Mouse (Mus musculus): ENCODE results near the gene Ndufc2. TPM values are rescaled to one million over a fixed set of nuclear protein-coding genes. Genes with fewer than 3 reads are reported as not detected.
A peak's percentile ranks its signal among the peaks of the same experiment; 100 is the strongest.
"Not testable (repeated sequence)": the region's sequence is repeated elsewhere in the genome, so short reads cannot be mapped to it uniquely, and the experiment has no call there.

Gene Ndufc2
- polyA plus RNA-seq, 1 experiment from 2014 or later: 330 TPM

DNA sequence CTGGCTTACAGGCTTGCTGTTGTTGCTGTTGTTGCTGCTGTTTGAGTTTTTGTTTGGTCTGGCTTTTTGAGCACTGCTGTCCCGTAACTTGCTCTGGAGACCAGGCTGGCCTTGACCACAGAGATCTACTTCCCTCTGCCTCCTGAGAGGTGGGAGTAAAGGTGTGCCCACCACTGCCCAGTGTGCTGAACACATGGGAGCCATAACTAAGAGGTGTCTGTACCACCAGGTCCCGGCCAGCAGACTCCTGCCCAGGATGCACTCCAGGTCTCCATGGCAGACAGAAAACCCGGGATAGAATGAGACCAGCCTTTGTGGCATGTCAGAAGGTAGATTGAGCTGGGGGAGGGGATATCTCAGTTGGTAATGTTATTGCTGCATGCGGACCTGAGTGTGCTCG, 19.4 kb downstream of the Ndufc2 start:
- no peak for DNase-seq (ENCODE audit: low spot score)
- Histone ChIP-seq H3K27me3 (ENCODE audit: low read depth, poor library complexity, severe bottlenecking) (no peaks in the 10 kb centered on the region), H3K4me1 (peaks cover 8% of the 10 kb centered on the region; the same call in 1 of the 2 replicates), H3K9me3 (replicated peaks) (no peaks in the 10 kb centered on the region), H3K4me3 (no peak overlapping the region), H3K27ac (replicated peaks) (no peak overlapping the region), H3K36me3 (no peaks in the 10 kb centered on the region)
- WGBS: 92% methylated on average over 5 of the region's 5 CpGs

DNA sequence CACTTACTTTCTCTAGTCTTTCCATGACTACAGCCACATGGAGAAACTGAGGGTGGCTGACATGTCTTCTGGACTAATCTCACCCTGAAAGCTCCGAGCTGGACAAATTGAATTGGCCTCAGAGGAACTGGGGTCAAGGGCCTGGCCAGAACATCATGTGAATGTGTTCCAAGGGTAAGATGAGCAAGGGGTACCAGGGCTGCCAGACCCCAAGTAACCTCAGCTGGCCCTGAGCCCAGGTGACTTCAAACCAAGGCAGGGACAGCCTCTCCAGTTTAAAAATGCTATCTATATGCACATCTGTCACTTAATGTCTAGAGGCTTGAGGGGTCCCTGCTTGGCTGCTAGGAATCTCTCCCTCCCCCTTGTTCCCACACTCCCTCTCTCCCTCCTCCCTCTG, 20.6 kb downstream of the Ndufc2 start:
- Histone ChIP-seq H3K4me1 (peaks cover 10% of the 10 kb centered on the region; the same call in 1 of the 2 replicates), H3K4me3 (no peak overlapping the region)
- 66% methylated on average over 1 of the region's 1 CpGs for WGBS

DNA sequence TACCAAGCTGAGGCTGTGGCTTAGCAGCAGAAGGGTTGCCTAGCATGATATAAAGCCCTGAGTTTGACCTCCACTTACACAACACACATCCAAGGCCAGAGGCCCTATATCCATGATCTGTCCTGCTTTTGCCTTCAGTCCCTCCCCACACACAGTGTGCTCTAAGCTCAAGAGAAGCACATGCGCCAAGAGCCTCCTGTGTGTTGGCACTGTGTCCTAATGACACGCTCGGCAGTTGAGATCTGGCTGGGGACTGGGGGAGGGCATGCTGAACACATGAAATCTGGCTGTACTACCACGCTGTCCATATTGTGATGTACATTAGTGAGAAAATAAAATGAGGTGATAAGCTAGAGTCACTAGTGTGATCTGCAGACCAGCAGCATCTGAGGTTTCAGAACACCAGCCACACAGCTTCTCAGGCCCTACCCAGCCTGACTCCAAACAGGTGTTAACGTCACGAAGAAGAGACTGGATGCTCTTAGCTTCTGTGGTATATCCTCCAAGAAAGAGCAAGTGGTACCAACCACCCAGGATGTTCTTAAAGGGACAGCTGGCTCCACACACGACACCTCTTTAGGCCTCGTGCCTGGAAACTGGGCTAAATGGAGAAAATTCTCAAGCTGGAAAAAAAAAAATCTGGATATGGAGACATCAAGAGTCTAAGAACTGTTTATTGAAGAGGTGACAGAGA, 21.3 kb downstream of the Ndufc2 start:
- Histone ChIP-seq H3K27me3 (ENCODE audit: low read depth, poor library complexity, severe bottlenecking) (no peaks in the 10 kb centered on the region), H3K36me3 (no peaks in the 10 kb centered on the region), H3K27ac (replicated peaks) (no peak overlapping the region), H3K4me3 (no peak overlapping the region), H3K9me3 (replicated peaks) (no peaks in the 10 kb centered on the region), H3K4me1 (peaks cover 10% of the 10 kb centered on the region; the same call in 1 of the 2 replicates)
- WGBS: 91% methylated on average over 8 of the region's 8 CpGs
- no peak for DNase-seq (ENCODE audit: low spot score)

More for the DNA sequence above, 20.6 kb downstream of the Ndufc2 start:
- Histone ChIP-seq H3K9me3 (replicated peaks) (no peaks in the 10 kb centered on the region), H3K27me3 (ENCODE audit: low read depth, poor library complexity, severe bottlenecking) (no peaks in the 10 kb centered on the region), H3K36me3 (no peaks in the 10 kb centered on the region), H3K27ac (replicated peaks) (no peak overlapping the region)
- no peak for DNase-seq (ENCODE audit: low spot score)

DNA sequence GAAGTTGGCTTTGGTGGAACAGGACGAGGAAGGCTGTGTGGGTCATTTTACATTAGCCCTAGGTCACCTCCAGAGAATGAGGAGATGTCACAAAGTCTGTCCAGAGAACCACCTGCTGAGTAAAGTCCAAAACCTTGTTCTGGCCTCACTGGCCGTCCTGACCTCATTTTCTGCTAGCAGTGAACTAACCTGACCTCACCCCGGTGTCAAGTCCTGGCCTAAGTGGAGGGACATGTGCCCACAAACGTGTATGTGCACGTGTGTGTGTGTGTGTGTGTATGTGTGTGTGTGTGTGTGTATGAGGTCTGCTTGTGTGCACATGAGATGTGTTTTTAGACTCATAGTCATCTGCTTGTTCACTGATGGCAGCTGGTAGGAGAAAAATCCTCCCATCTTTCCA, 24.0 kb downstream of the Ndufc2 start:
- no peaks in the 10 kb centered on the region for H3K9me3 ChIP-seq (replicated peaks)
- 68% methylated on average over 5 of the region's 5 CpGs for WGBS
- H3K4me3 ChIP-seq: no peak overlapping the region
- no peak overlapping the region for H3K27ac ChIP-seq (replicated peaks)
- no peaks in the 10 kb centered on the region for H3K27me3 ChIP-seq (ENCODE audit: low read depth, poor library complexity, severe bottlenecking)
- peaks cover 8% of the 10 kb centered on the region; the same call in 1 of the 2 replicates for H3K4me1 ChIP-seq
- H3K36me3 ChIP-seq: no peaks in the 10 kb centered on the region
- DNase-seq (ENCODE audit: low spot score): no peak

DNA sequence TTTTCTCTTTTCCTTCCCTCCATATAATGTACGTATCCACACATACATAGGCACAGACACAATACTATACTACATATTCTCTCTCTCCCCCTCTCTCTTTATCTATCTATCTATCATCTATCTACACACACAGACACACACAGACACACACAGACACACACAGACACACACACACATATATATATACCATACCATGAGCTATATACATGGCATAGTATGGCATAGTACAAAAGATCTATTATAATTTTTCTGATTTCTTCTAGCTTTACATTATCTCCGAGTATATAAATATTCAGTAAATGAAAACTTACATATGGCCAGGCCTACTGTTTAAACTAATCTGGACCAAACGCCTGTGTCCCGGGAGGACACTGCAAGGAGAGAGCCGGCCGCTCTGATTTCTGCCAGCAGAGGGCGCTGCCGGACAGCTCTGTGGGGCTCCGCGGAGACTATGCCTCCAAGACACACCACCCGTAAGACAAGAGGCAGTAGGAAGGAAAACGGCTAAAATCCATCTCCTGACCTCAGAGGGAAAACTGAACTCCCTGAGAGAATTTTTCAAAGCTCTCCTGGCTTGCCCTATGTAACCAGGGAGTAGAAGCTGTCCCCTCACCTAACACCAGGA, 24.9 kb downstream of the Ndufc2 start:
- Histone ChIP-seq H3K36me3 (no peaks in the 10 kb centered on the region), H3K27me3 (ENCODE audit: low read depth, poor library complexity, severe bottlenecking) (no peaks in the 10 kb centered on the region), H3K9me3 (replicated peaks) (no peaks in the 10 kb centered on the region), H3K27ac (replicated peaks) (0 out of 2 replicates have a peak overlapping the region, but pooled peaks have one; percentile 34), H3K4me1 (peaks cover 11% of the 10 kb centered on the region), H3K4me3 (no peak overlapping the region)
- peak; percentile 89 for DNase-seq (ENCODE audit: low spot score)
- WGBS: 9% methylated on average over 12 of the region's 12 CpGs

DNA sequence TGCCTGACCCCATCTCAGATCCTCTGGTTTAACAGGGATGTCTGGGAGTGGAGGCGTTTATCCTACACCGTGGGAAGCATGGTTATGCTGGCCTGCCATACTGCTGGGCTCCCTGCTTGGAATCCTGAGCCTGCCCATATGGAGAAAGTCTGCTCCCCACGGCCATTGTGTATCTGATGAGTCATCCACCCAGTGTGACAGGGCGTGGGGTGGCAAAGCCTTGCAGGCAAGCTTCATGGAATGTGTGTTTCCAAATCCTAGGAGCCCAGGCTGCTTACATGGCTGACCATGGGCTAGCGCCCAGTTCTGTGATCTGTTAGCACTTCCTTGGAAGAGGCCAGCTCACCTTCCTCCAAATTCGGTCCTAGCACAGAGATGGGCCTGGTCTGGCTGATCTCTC, 26.8 kb downstream of the Ndufc2 start:
- no peak overlapping the region for H3K4me3 ChIP-seq
- H3K27ac ChIP-seq (replicated peaks): no peak overlapping the region
- no peaks in the 10 kb centered on the region for H3K9me3 ChIP-seq (replicated peaks)
- H3K4me1 ChIP-seq: peaks cover 19% of the 10 kb centered on the region
- no peak for DNase-seq (ENCODE audit: low spot score)
- WGBS: 77% methylated on average over 6 of the region's 6 CpGs
- no peaks in the 10 kb centered on the region for H3K27me3 ChIP-seq (ENCODE audit: low read depth, poor library complexity, severe bottlenecking)
- H3K36me3 ChIP-seq: no peaks in the 10 kb centered on the region

DNA sequence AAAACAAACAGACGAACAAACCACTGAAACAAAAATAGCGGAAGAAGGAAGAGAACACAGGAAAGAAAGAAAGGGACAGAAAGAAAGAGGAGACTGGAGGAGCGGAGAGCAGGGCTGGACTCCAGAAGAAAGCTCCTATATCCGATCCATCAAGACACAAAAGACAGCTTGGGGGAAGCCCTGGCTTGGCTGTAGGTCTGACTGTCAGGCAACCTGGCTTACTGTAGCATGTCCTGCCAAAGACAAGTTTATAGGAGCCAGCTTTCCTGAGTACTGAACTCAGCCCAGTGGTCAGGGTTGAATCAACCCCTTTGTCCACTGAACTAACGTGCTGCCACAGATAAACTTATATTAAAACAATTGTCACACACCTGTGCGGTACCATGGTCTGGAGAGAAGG, 27.5 kb downstream of the Ndufc2 start:
- 84% methylated on average over 6 of the region's 6 CpGs for WGBS
- Histone ChIP-seq H3K4me3 (no peak overlapping the region), H3K36me3 (no peaks in the 10 kb centered on the region), H3K9me3 (replicated peaks) (no peaks in the 10 kb centered on the region), H3K27ac (replicated peaks) (no peak overlapping the region), H3K27me3 (ENCODE audit: low read depth, poor library complexity, severe bottlenecking) (no peaks in the 10 kb centered on the region), H3K4me1 (peaks cover 22% of the 10 kb centered on the region)
- no peak for DNase-seq (ENCODE audit: low spot score)

DNA sequence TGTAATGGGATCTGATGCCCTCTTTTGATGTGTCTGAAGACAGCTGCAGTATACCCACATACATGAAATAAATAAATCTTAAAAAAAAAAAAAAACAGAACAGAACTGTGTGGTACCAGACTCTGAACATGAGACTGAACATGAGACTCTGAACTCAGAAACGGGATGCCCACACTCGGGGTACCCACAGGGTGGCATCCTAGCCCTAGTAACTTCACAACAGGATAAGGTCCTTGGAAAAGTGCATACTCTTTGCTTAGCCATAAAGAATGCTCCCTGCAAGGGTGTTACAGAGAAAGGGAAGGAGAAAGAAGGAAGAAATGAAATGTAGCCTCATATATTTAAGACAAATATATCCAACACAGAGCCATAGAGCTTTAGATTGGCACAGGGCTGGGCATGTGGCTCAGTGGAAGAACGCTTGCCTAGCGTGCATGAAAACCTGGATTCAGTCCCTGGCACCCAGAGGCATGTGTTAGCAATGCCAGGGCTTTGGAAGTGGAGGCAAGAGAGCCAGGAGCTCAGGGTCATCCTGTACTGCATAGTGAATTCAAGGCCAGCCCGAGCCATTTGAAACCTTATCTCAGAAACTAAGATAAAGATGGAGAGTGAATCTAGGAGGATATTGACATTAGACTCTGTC, 28.1 kb downstream of the Ndufc2 start:
- Histone ChIP-seq H3K36me3 (no peaks in the 10 kb centered on the region), H3K9me3 (replicated peaks) (no peaks in the 10 kb centered on the region), H3K4me1 (peaks cover 22% of the 10 kb centered on the region), H3K27me3 (ENCODE audit: low read depth, poor library complexity, severe bottlenecking) (no peaks in the 10 kb centered on the region), H3K4me3 (no peak overlapping the region), H3K27ac (replicated peaks) (no peak overlapping the region)
- WGBS: 87% methylated on average over 5 of the region's 5 CpGs
- DNase-seq (ENCODE audit: low spot score): no peak

DNA sequence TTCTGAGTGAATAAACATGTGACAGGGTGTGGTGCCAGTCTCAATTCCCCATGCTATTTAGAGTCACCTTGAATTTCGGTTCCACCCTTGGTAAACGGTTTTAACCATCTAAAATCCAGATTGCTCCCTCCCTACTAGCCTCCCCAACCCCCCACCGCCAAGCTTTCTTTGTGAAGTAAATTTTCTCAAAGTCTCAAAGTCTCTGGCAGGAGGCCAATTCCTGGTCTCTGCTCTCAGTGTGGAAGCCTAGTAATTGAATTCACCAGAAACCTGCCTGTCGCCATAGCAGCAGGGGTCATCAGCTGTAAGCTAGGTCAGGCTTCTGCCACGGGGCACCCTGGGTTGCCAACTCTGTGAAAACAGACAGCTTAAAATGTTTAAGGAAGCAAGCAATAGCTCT, 29.9 kb downstream of the Ndufc2 start:
- WGBS: 3% methylated on average over 5 of the region's 5 CpGs
- peaks cover 22% of the 10 kb centered on the region for H3K4me1 ChIP-seq
- H3K4me3 ChIP-seq: no peak overlapping the region
- no peaks in the 10 kb centered on the region for H3K36me3 ChIP-seq
- no peaks in the 10 kb centered on the region for H3K9me3 ChIP-seq (replicated peaks)
- DNase-seq (ENCODE audit: low spot score): peak; percentile 73
- peak overlapping the region; percentile 69 for H3K27ac ChIP-seq (replicated peaks)
- H3K27me3 ChIP-seq (ENCODE audit: low read depth, poor library complexity, severe bottlenecking): no peaks in the 10 kb centered on the region

DNA sequence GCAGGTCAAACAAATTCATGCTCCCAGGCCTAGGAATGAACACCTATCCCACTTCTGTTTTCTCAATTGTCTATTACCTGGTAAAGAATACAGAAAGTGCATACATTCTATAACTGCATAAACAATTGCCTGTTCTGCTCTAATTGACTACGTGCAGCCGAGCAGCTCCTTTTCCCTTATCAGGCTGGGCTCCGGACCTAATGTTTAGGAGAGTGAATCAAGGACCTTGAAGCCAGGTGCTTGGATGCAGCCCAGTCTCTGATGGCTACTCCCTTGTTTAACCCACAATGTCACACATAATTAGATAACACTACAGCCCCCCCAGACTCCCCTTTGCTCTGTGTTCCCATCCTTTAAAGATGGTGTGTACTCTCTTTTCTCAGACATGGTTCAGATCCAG, 33.7 kb downstream of the Ndufc2 start:
- not testable (repeated sequence) for H3K27ac ChIP-seq (replicated peaks); DNase-seq (ENCODE audit: low spot score); H3K27me3 ChIP-seq (ENCODE audit: low read depth, poor library complexity, severe bottlenecking); H3K4me3 ChIP-seq; H3K36me3 ChIP-seq; H3K9me3 ChIP-seq (replicated peaks)
- H3K4me1 ChIP-seq: peaks cover 19% of the 10 kb centered on the region
- 79% methylated on average over 3 of the region's 3 CpGs for WGBS

DNA sequence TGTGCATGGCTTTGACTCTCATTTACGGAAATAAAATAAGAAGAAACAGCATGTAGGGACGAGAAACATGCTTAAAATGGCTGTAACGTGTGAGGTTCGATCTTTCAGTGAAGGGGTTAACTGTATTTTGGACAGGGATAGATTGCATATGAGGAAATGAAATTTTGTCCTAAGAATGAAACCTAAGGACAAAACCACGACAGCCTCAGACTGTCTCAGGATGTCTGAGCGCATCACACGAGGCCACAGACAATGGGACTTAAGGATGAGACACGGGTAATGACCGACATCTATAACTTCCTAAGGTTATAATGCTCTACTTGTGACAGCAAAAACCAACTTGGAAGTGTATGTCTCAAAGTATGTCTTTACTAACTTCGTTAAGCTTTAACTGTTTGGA, 34.7 kb downstream of the Ndufc2 start:
- Histone ChIP-seq H3K27ac (replicated peaks) (no peak overlapping the region), H3K4me3 (no peak overlapping the region), H3K36me3 (no peaks in the 10 kb centered on the region), H3K4me1 (peaks cover 13% of the 10 kb centered on the region), H3K27me3 (ENCODE audit: low read depth, poor library complexity, severe bottlenecking) (no peaks in the 10 kb centered on the region), H3K9me3 (replicated peaks) (no peaks in the 10 kb centered on the region)
- WGBS: 88% methylated on average over 10 of the region's 10 CpGs
- DNase-seq (ENCODE audit: low spot score): no peak

DNA sequence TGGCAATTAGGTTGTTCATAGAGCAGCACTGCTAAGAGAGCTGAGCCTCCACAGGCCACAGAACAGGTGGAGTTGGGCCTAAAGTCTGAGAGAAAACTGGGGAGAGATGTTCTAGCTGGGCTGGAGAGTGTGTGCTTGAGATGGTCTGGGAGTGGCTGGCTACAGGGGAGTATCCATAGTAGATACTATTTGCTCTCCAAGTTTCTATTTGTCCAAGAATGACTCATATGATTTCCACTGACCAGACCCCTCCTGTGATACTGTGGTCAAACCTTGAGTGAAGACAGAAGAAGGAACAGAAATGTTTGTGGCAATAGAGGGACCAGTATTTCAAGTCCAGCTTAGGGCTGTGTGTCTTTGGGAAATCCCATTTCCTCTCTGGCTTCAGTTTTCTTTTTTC, 39.2 kb downstream of the Ndufc2 start:
- DNase-seq (ENCODE audit: low spot score): no peak
- Histone ChIP-seq H3K27ac (replicated peaks) (no peak overlapping the region), H3K4me3 (no peak overlapping the region), H3K27me3 (ENCODE audit: low read depth, poor library complexity, severe bottlenecking) (no peaks in the 10 kb centered on the region), H3K36me3 (no peaks in the 10 kb centered on the region), H3K4me1 (no peaks in the 10 kb centered on the region), H3K9me3 (replicated peaks) (peaks cover 5% of the 10 kb centered on the region)
